Comparison of ENCODE assay signal across 18 mouse cellular contexts in genomic region chr14:90232661-90233060, GRCm38 (mm10).
"Had no signal": no experiment of that assay in that cellular context is flagged by ENCODE, and none has a peak within 500 bp of the region (broad histone marks: within the 10 kb centered on the region; RNA-seq: fewer than 3 reads in every experiment).

No protein-coding gene starts in this region.

- H3K36me3 ChIP-seq: liver, embryonic 13.5 days; liver, embryonic 15.5 days; lung, embryonic 15.5 days; midbrain, embryonic 13.5 days; stomach, embryonic 15.5 days had no signal

- H3K4me3 ChIP-seq: liver, embryonic 13.5 days; liver, embryonic 15.5 days; lung, embryonic 15.5 days; megakaryocyte, embryonic 14.5 days; midbrain, embryonic 13.5 days; stomach, embryonic 15.5 days had no signal

- H3K4me2 ChIP-seq: liver, embryonic 13.5 days; liver, embryonic 15.5 days; lung, embryonic 15.5 days; midbrain, embryonic 11.5 days; midbrain, embryonic 13.5 days; stomach, embryonic 15.5 days had no signal

- ATAC-seq: liver, postnatal 0 days; lung, postnatal 0 days; midbrain, embryonic 13.5 days had no signal

- H3K9ac ChIP-seq: liver, embryonic 13.5 days; liver, embryonic 15.5 days; liver, postnatal 0 days; lung, embryonic 15.5 days; midbrain, embryonic 13.5 days; stomach, embryonic 15.5 days had no signal

- H3K4me1 ChIP-seq: liver, embryonic 13.5 days; liver, embryonic 15.5 days; lung, embryonic 15.5 days; megakaryocyte, embryonic 14.5 days; midbrain, embryonic 13.5 days; stomach, embryonic 15.5 days had no signal

- H3K27me3 ChIP-seq: liver, embryonic 13.5 days; liver, embryonic 15.5 days; lung, embryonic 15.5 days; megakaryocyte, embryonic 14.5 days; midbrain, embryonic 13.5 days; stomach, embryonic 15.5 days had no signal

- H3K9me3 ChIP-seq: liver, embryonic 13.5 days; liver, embryonic 15.5 days; lung, embryonic 15.5 days; megakaryocyte, embryonic 14.5 days; midbrain, embryonic 13.5 days; stomach, embryonic 15.5 days had no signal

- H3K27ac ChIP-seq: liver, embryonic 13.5 days; liver, embryonic 15.5 days; lung, embryonic 15.5 days; macrophage; midbrain, embryonic 13.5 days; stomach, embryonic 15.5 days; stomach, postnatal 0 days had no signal

- DNase-seq: liver, embryonic 13.5 days; liver, postnatal 0 days; lung, adult 2 months; lung, postnatal 14 days; lung, postnatal 36 days; right cerebral cortex, postnatal 14 days; thymus, adult 2 months; thymus, postnatal 25 days; thymus, postnatal 4 days had no signal
